Mouse (Mus musculus) thymus, adult 2 months (tissue): ENCODE data around the gene Gfy. TPM values are rescaled to one million over a fixed set of nuclear protein-coding genes. Genes with fewer than 3 reads are reported as not detected.

Experiments
- DNase-seq: peaks from one replicate; pipeline ENCODE4 v3.0.0; 2021
- H3K27ac ChIP-seq: fragments of 200-500 bp; 2 replicates; pipeline ENCODE4 v1.5.1; 2012; ENCODE audit warnings: low read length, control low read depth; ENCODE audit not compliant: control insufficient read depth, insufficient read depth
- H3K27me3 ChIP-seq: fragments of 200-500 bp; 2 replicates; pipeline ENCODE4 v1.6.1; 2012; ENCODE audit warnings: mild to moderate bottlenecking, low read length, moderate library complexity, mixed read lengths; ENCODE audit not compliant: control insufficient read depth, insufficient read depth
- H3K36me3 ChIP-seq: fragments of 200-500 bp; 2 replicates; pipeline ENCODE4 v1.6.1; 2012; ENCODE audit warnings: mild to moderate bottlenecking, low read length, moderate library complexity; ENCODE audit not compliant: control insufficient read depth, insufficient read depth
- H3K4me1 ChIP-seq: fragments of 200-500 bp; replicated peaks from 2 replicates; pipeline ENCODE4 v1.6.1; 2012; ENCODE audit warnings: low read length; ENCODE audit not compliant: control insufficient read depth, insufficient read depth
- H3K4me3 ChIP-seq: fragments of 200-500 bp; 2 replicates; pipeline ENCODE4 v1.5.1; 2012; ENCODE audit warnings: mild to moderate bottlenecking, low read length, control low read depth, moderate library complexity; ENCODE audit not compliant: control insufficient read depth, insufficient read depth
- CTCF ChIP-seq: fragments of 200-500 bp; IDR thresholded peaks from 2 replicates; pipeline ENCODE4 v1.5.1; 2012; ENCODE audit warnings: mild to moderate bottlenecking, control low read depth, low read length, moderate library complexity, borderline replicate concordance; ENCODE audit not compliant: control insufficient read depth, poor library complexity, insufficient read depth; ENCODE audit errors: extremely low read depth
- POLR2A ChIP-seq: fragments of 200-500 bp; IDR thresholded peaks from 2 replicates; pipeline ENCODE4 v1.6.1; 2012; ENCODE audit warnings: mild to moderate bottlenecking, low read length, control low read depth, moderate library complexity; ENCODE audit not compliant: control insufficient read depth, poor library complexity, insufficient read depth; ENCODE audit errors: extremely low read depth
- WGBS: fragments of 180-500 bp; shearing (Covaris S2); methylation state at CpG from one replicate; pipeline ENCODE4 v1.1.7; 2018; 5-methylcytosine and 5-hydroxymethylcytosine counted together
- polyA plus RNA-seq: library from polyadenylated mRNA; depleted of rRNA; stranded (reverse); fragments of >200 nt; gene quantifications from 2 replicates; pipeline ENCODE4 v1.2.3, GENCODE M21; 2012

The Gfy gene
- polyA plus RNA-seq, 1 experiment = 0.11 TPM

- TF ChIP-seq POLR2A = no peak
- TF ChIP-seq CTCF = no peak
Measured at GRCm38 (mm10) chr7:45169495-45169894, 9.9 kb downstream of the Gfy start.

GRCm38 (mm10) chr7:45168656-45169055 lies 10.7 kb downstream of the Gfy start:
- 22% methylated on average over 24 of the region's 24 CpGs for WGBS
- Histone ChIP-seq H3K4me1 (no peaks in the 10 kb centered on the region; the same call in 1 of the 2 replicates), H3K27me3 (peaks cover 23% of the 10 kb centered on the region), H3K36me3 (no peaks in the 10 kb centered on the region), H3K4me3 (no peak overlapping the region), H3K27ac (no peak overlapping the region)
- no peak for DNase-seq
- TF ChIP-seq POLR2A = no peak
- no peak for TF ChIP-seq CTCF

More at GRCm38 (mm10) chr7:45169495-45169894, 9.9 kb downstream of the Gfy start:
- no peaks in the 10 kb centered on the region for H3K36me3 ChIP-seq
- H3K27me3 ChIP-seq = peaks cover 17% of the 10 kb centered on the region; the same call in 1 of the 2 replicates
- no peak overlapping the region for H3K4me3 ChIP-seq
- no peak for DNase-seq
- no peaks in the 10 kb centered on the region for H3K4me1 ChIP-seq
- 99% methylated on average over 3 of the region's 3 CpGs for WGBS
- no peak overlapping the region for H3K27ac ChIP-seq

GRCm38 (mm10) chr7:45167761-45168445 lies 11.5 kb downstream of the Gfy start:
- no peaks in the 10 kb centered on the region; the same call in 1 of the 2 replicates for H3K4me1 ChIP-seq

GRCm38 (mm10) chr7:45166950-45167401 lies 12.4 kb downstream of the Gfy start:
- no peak overlapping the region for H3K27ac ChIP-seq
- no peak for DNase-seq
- no peak overlapping the region for H3K4me3 ChIP-seq
- peaks cover 4% of the 10 kb centered on the region; the same call in 1 of the 2 replicates for H3K4me1 ChIP-seq
- TF ChIP-seq CTCF (no peak), POLR2A (no peak)
- peaks cover 25% of the 10 kb centered on the region for H3K27me3 ChIP-seq
- H3K36me3 ChIP-seq = no peaks in the 10 kb centered on the region
- WGBS = 43% methylated on average over 10 of the region's 10 CpGs

More at GRCm38 (mm10) chr7:45167761-45168445, 11.5 kb downstream of the Gfy start:
- no peak overlapping the region for H3K27ac ChIP-seq
- no peak overlapping the region for H3K4me3 ChIP-seq
- peaks cover 25% of the 10 kb centered on the region for H3K27me3 ChIP-seq
- no peaks in the 10 kb centered on the region for H3K36me3 ChIP-seq
- no peak for TF ChIP-seq POLR2A
- TF ChIP-seq CTCF = no peak
- 18% methylated on average over 19 of the region's 19 CpGs for WGBS
- no peak for DNase-seq

- peaks cover 25% of the 10 kb centered on the region for H3K27me3 ChIP-seq
- WGBS = 84% methylated on average over 11 of the region's 11 CpGs
- no peak for DNase-seq
- peaks cover 7% of the 10 kb centered on the region for H3K4me1 ChIP-seq
- no peak overlapping the region for H3K4me3 ChIP-seq
- H3K36me3 ChIP-seq = no peaks in the 10 kb centered on the region
- no peak overlapping the region for H3K27ac ChIP-seq
- TF ChIP-seq POLR2A (no peak), CTCF (no peak)
Measured at GRCm38 (mm10) chr7:45165701-45166100, 13.7 kb downstream of the Gfy start.

- Histone ChIP-seq H3K4me3 (no peak overlapping the region), H3K4me1 (peaks cover 7% of the 10 kb centered on the region), H3K27me3 (peaks cover 25% of the 10 kb centered on the region), H3K27ac (no peak overlapping the region), H3K36me3 (no peaks in the 10 kb centered on the region)
- DNase-seq = no peak
- no peak for TF ChIP-seq CTCF
- no peak for TF ChIP-seq POLR2A
- WGBS = 80% methylated on average over 5 of the region's 5 CpGs
Measured at GRCm38 (mm10) chr7:45164833-45165232, 14.5 kb downstream of the Gfy start.
